Mouse (Mus musculus) liver, embryonic 16.5 days (tissue): ENCODE data around the gene Cybrd1. TPM values are rescaled to one million over a fixed set of nuclear protein-coding genes. Genes with fewer than 3 reads are reported as not detected.

Experiments
- ATAC-seq: fragments of 200-750 bp; cut with Nextera tagmentation; 2 replicates; pipeline ENCODE4 v1.8.0; 2017; ENCODE audit warnings: low read depth, mild to moderate bottlenecking, moderate number of reproducible peaks, moderate library complexity
- H3K27ac ChIP-seq: fragments of 300-500 bp; sonication (generic); 2 replicates; pipeline ENCODE4 v1.5.1; 2014; ENCODE audit warnings: mild to moderate bottlenecking, low read length
- H3K27me3 ChIP-seq: fragments of 300-500 bp; sonication (generic); 2 replicates; pipeline ENCODE4 v1.6.1; 2014; ENCODE audit warnings: low read depth, low read length, mixed read lengths; ENCODE audit not compliant: control insufficient read depth, insufficient read depth
- H3K36me3 ChIP-seq: fragments of 300-500 bp; sonication (generic); 2 replicates; pipeline ENCODE4 v1.6.1; 2014; ENCODE audit warnings: mild to moderate bottlenecking; ENCODE audit not compliant: control insufficient read depth, insufficient read depth
- H3K4me1 ChIP-seq: fragments of 300-500 bp; sonication (generic); 2 replicates; pipeline ENCODE4 v1.6.1; 2014; ENCODE audit warnings: low read depth, low read length, mixed read lengths; ENCODE audit not compliant: control insufficient read depth
- H3K4me2 ChIP-seq: fragments of 300-500 bp; sonication (generic); 2 replicates; pipeline ENCODE4 v1.6.1; 2014; ENCODE audit warnings: low read depth, low read length, mixed read lengths
- H3K4me3 ChIP-seq: fragments of 300-500 bp; sonication (generic); 2 replicates; pipeline ENCODE4 v1.5.1; 2014; ENCODE audit warnings: low read depth, mild to moderate bottlenecking, low read length
- H3K9ac ChIP-seq: fragments of 300-500 bp; sonication (generic); 2 replicates; pipeline ENCODE4 v1.6.1; 2014; ENCODE audit warnings: low read depth, low read length
- H3K9me3 ChIP-seq: fragments of 300-500 bp; sonication (generic); replicated peaks from 2 replicates; pipeline ENCODE4 v1.6.1; 2016; ENCODE audit warnings: low read length; ENCODE audit not compliant: control insufficient read depth
- WGBS: fragments of 180-500 bp; shearing (Covaris S2); extraction: QIAGEN DNeasy Blood & Tissue Kit; methylation state at CpG from one replicate; pipeline ENCODE4 v1.1.7; 2014; ENCODE audit not compliant: insufficient replicate concordance; 5-methylcytosine and 5-hydroxymethylcytosine counted together
- polyA plus RNA-seq: library from polyadenylated mRNA; unstranded; fragments of >200 nt; fragmentation: Nextera tagmentation; extraction: Ambion mirVana; gene quantifications from 2 replicates; pipeline ENCODE4 v1.2.1, GENCODE M21; 2015

The Cybrd1 gene
- polyA plus RNA-seq, 1 experiment from 2014 or later = 1.7 TPM

GRCm38 (mm10) chr2:71192195-71192807 lies 74.6 kb downstream of the Cybrd1 start:
- Histone ChIP-seq H3K27ac (no peak overlapping the region), H3K4me2 (no peak overlapping the region), H3K4me3 (no peak overlapping the region), H3K4me1 (peaks cover 2% of the 10 kb centered on the region), H3K27me3 (peaks cover 16% of the 10 kb centered on the region), H3K9me3 (no peaks in the 10 kb centered on the region), H3K9ac (no peak overlapping the region), H3K36me3 (no peaks in the 10 kb centered on the region)
- no peak for ATAC-seq
- WGBS = 54% methylated on average over 17 of the region's 17 CpGs

Other genes with a start within 250 kb of the Cybrd1 start
- gene Dcaf17, start 62.6 kb upstream of the Cybrd1 start, polyA plus RNA-seq = 17.5 and 18.2 TPM in 2 replicates
- 8.7 and 8.8 TPM in 2 replicates for gene Mettl8, start 62.3 kb upstream of the Cybrd1 start, polyA plus RNA-seq
- 23.2 and 25.1 TPM in 2 replicates for gene Dync1i2, start 93.8 kb downstream of the Cybrd1 start, polyA plus RNA-seq
- gene Slc25a12, start 249.8 kb downstream of the Cybrd1 start, polyA plus RNA-seq = 22.6 and 24.4 TPM in 2 replicates